Mouse (Mus musculus): ENCODE data around the gene Dusp13. TPM values are rescaled to one million over a fixed set of nuclear protein-coding genes. Genes with fewer than 3 reads are reported as not detected.
A peak's percentile ranks its signal among the peaks of the same experiment; 100 is the strongest.

The Dusp13 gene
- polyA plus RNA-seq, 1 experiment from 2014 or later = not detected

DNA sequence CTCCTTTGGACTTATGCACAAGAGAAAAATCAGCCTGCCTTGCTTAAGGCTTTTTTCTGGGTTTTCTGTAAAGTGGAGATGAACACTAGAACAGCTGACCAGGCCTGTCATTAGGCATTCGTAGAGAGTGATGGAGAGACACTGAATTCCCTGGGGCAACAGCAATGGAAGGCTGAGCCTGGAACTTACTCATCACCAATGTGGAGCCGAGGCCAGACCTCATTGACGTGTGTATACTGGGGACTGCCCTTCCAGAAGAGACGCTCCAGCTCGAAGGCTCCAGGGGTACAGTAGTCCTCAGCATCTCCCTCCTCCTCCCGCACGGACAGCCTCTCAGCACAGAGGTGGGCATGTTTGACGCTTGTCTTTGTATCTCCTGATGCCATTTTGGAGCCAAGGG, 48.3 kb downstream of the Dusp13 start:
- TF ChIP-seq CTCF (IDR thresholded peaks at IDR 0.05; ENCODE audit: low read depth) = no peak
- TF ChIP-seq EP300 (IDR thresholded peaks at IDR 0.05; ENCODE audit: low read depth) = no peak
- H3K4me1 ChIP-seq (ENCODE audit: insufficient read depth) = peaks cover 4% of the 10 kb centered on the region
- no peak overlapping the region for H3K4me2 ChIP-seq (ENCODE audit: low read depth, low read length)
- ATAC-seq (no peak), DNase-seq (no peak)
- no peaks in the 10 kb centered on the region for H3K36me3 ChIP-seq (replicated peaks; ENCODE audit: insufficient read depth, low read length)
- WGBS (ENCODE audit: insufficient replicate concordance) = 85% methylated on average over 8 of the region's 8 CpGs
- no peak overlapping the region for H3K9ac ChIP-seq (replicated peaks)
- no peaks in the 10 kb centered on the region for H3K27me3 ChIP-seq (ENCODE audit: insufficient read depth, low read length)
- H3K27ac ChIP-seq (ENCODE audit: low read depth) = no peak overlapping the region
- H3K9me3 ChIP-seq (ENCODE audit: low read length) = no peaks in the 10 kb centered on the region
- H3K4me3 ChIP-seq (ENCODE audit: low read depth, low read length) = no peak overlapping the region

DNA sequence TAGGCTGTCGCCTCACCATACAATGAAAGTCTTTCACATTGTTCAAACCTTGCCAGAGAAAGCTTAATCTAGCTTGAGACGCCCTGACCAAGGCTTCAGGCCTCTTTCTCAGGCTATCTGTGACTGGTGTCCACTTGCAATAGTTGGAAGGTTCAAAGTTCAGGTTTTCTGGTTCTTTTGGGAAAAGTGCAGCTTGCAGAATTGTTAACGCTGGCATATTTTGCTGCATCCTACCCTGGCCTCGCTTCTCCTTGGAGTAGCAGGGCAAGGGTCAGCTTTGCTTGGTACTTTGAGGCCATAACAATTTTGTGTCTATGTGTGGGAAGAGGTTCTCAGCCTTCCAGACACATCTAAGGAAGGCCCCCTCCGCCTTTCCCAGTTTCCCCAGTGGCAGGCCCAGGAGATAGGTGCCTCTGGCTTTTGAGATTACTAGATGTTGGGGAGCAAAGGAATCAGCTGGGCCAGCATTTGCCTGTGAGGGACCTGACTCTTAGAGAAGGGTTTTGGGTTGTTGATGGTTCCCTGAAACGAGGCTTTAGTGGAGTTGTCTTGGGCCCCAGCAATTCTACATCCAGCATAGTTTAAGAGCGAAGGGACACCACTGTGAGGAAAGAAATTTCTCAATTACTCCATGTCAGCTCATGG, 54.7 kb downstream of the Dusp13 start:
- H3K4me1 ChIP-seq (ENCODE audit: insufficient read depth) = no peaks in the 10 kb centered on the region
- DNase-seq (no peak), ATAC-seq (no peak)
- no peak for TF ChIP-seq EP300 (IDR thresholded peaks at IDR 0.05; ENCODE audit: low read depth)
- no peak for TF ChIP-seq CTCF (IDR thresholded peaks at IDR 0.05; ENCODE audit: low read depth)
- H3K36me3 ChIP-seq (replicated peaks; ENCODE audit: insufficient read depth, low read length) = no peaks in the 10 kb centered on the region
- WGBS (ENCODE audit: insufficient replicate concordance) = 72% methylated on average over 7 of the region's 7 CpGs
- no peak overlapping the region for H3K4me2 ChIP-seq (ENCODE audit: low read depth, low read length)
- no peak overlapping the region for H3K9ac ChIP-seq (replicated peaks)
- H3K27me3 ChIP-seq (ENCODE audit: insufficient read depth, low read length) = no peaks in the 10 kb centered on the region
- no peak overlapping the region for H3K4me3 ChIP-seq (ENCODE audit: low read depth, low read length)
- no peak overlapping the region for H3K27ac ChIP-seq (ENCODE audit: low read depth)
- H3K9me3 ChIP-seq (ENCODE audit: low read length) = peaks cover 4% of the 10 kb centered on the region; the same call in 1 of the 2 replicates

DNA sequence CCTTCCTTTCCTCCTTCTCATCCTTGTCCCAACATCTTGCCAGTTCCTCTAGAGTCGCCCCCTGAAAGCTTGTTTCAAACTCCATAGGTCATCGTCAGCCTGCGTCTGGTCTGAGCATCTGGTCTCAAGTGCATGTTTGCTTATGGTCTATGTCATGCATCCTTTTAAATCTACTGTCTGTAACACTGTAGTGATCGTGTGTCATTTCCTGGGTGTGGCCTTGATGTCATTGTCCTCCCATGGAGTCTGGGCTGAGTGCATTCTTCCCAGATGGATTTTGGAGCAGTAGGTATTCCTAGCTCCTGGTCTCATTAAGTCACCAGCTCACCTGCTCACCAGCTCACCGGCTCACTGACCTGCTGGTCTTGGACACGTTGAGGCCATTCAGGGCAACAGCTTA, 56.0 kb downstream of the Dusp13 start:
- ATAC-seq (no peak), DNase-seq (no peak)
- peaks cover 4% of the 10 kb centered on the region; the same call in 1 of the 2 replicates for H3K9me3 ChIP-seq (ENCODE audit: low read length)
- H3K27ac ChIP-seq (ENCODE audit: low read depth) = no peak overlapping the region
- H3K4me3 ChIP-seq (ENCODE audit: low read depth, low read length) = no peak overlapping the region
- TF ChIP-seq EP300 (IDR thresholded peaks at IDR 0.05; ENCODE audit: low read depth) (no peak), CTCF (IDR thresholded peaks at IDR 0.05; ENCODE audit: low read depth) (no peak)
- WGBS (ENCODE audit: insufficient replicate concordance) = 54% methylated on average over 6 of the region's 6 CpGs
- H3K4me1 ChIP-seq (ENCODE audit: insufficient read depth) = no peaks in the 10 kb centered on the region
- no peak overlapping the region for H3K9ac ChIP-seq (replicated peaks)
- no peak overlapping the region for H3K4me2 ChIP-seq (ENCODE audit: low read depth, low read length)
- no peaks in the 10 kb centered on the region for H3K27me3 ChIP-seq (ENCODE audit: insufficient read depth, low read length)
- no peaks in the 10 kb centered on the region for H3K36me3 ChIP-seq (replicated peaks; ENCODE audit: insufficient read depth, low read length)

DNA sequence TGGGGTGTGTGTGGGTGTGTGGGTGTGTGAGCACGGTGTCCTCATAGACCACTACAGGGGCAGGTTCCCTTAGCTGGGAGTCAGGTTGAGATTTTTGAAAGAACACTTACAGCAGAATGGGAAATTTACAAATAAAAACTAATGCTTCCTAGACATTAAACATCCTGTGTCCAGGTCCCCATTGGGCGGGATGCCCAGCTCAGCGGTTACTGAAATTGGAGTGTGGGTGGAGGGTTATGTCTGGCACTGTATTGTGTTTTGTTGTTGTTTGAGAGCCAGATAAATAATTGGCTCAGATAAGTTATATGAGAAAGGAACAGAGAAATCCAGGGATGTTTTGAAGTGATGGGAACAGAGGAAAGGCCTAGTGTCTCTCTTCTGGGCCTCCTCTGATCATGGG, 59.9 kb downstream of the Dusp13 start:
- no peak overlapping the region for H3K4me3 ChIP-seq (ENCODE audit: low read depth, low read length)
- no peak overlapping the region for H3K27ac ChIP-seq (ENCODE audit: low read depth)
- TF ChIP-seq EP300 (IDR thresholded peaks at IDR 0.05; ENCODE audit: low read depth) (no peak), CTCF (IDR thresholded peaks at IDR 0.05; ENCODE audit: low read depth) (no peak)

DNA sequence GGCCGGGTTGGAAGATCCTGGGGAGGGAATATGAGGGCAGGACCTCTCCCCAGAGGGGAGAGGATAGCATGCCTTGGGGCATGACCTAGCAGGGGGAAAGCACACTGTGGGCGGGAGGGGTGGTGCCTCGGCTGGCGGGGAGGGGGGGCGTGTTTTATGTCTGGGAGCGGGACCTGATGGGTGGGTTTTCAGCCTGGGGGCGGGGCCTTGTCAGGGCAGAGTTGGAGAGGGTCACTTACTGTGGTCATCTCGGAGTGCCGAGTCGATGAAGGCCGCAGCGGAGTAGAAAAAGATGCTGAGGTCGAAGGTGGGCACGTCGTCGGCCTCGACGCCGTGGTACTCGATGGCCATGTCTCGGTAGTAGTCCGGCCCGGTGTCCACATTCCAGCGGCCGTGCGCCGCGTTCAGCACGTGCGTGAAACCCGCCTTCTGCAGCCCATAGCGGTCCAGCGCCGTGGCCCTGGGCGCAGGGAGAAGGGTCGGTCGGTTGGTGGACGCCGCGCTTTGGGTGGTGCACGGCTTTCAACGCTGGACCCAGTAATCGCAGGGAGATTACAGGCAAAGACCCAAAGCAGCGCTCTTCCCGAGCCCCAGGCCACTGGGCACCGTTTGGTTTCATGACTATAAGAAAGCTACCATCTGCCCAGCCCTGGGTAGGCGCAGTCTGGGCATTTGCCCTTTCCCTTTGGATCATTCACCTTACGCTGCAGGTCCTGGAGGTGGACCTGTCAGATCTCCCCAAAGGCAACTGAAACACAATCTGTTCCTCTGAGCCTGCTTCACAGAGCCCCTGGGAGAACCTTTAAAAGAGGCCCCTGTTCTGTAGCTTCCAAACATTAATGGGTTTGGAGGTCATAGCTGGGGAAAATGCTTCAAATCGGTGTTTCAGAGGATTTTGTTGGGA, 64.4 kb downstream of the Dusp13 start:
- H3K4me3 ChIP-seq (ENCODE audit: low read depth, low read length) = no peak overlapping the region
- no peak for ATAC-seq
- peak; percentile 40 for DNase-seq
- H3K4me1 ChIP-seq (ENCODE audit: insufficient read depth) = peaks cover 8% of the 10 kb centered on the region; the same call in 1 of the 2 replicates
- peak overlapping the region; percentile 43 for H3K4me2 ChIP-seq (ENCODE audit: low read depth, low read length)
- WGBS (ENCODE audit: insufficient replicate concordance) = 15% methylated on average over 49 of the region's 49 CpGs
- TF ChIP-seq CTCF (IDR thresholded peaks at IDR 0.05; ENCODE audit: low read depth) = no peak
- TF ChIP-seq EP300 (IDR thresholded peaks at IDR 0.05; ENCODE audit: low read depth) = no peak
- no peaks in the 10 kb centered on the region for H3K9me3 ChIP-seq (ENCODE audit: low read length)
- H3K9ac ChIP-seq (replicated peaks) = no peak overlapping the region
- H3K27ac ChIP-seq (ENCODE audit: low read depth) = no peak overlapping the region
- peaks cover 10% of the 10 kb centered on the region; the same call in 1 of the 2 replicates for H3K27me3 ChIP-seq (ENCODE audit: insufficient read depth, low read length)
- no peaks in the 10 kb centered on the region for H3K36me3 ChIP-seq (replicated peaks; ENCODE audit: insufficient read depth, low read length)

More for the DNA sequence above, 59.9 kb downstream of the Dusp13 start:
- Histone ChIP-seq H3K9me3 (ENCODE audit: low read length) (peaks cover 4% of the 10 kb centered on the region; the same call in 1 of the 2 replicates), H3K9ac (replicated peaks) (no peak overlapping the region), H3K4me1 (ENCODE audit: insufficient read depth) (0 out of 2 replicates have a peak, but pooled peaks cover 4% of the 10 kb centered on the region), H3K36me3 (replicated peaks; ENCODE audit: insufficient read depth, low read length) (no peaks in the 10 kb centered on the region), H3K4me2 (ENCODE audit: low read depth, low read length) (no peak overlapping the region), H3K27me3 (ENCODE audit: insufficient read depth, low read length) (peaks cover 9% of the 10 kb centered on the region; the same call in 1 of the 2 replicates)
- WGBS (ENCODE audit: insufficient replicate concordance) = 80% methylated on average over 3 of the region's 3 CpGs
- ATAC-seq = no peak
- DNase-seq = no peak

Data from liver, postnatal 0 days (tissue).